Mouse (Mus musculus) midbrain, embryonic 10.5 days (tissue): Measurements from ENCODE around the gene Gprc5c. TPM values are rescaled to one million over a fixed set of nuclear protein-coding genes. Genes with fewer than 3 reads are reported as not detected.

Experiments used
- DNase-seq: peaks from one replicate; pipeline ENCODE4 v3.0.0-alpha.2; 2017; ENCODE audit warnings: low spot score
- H3K27ac ChIP-seq: fragments of 300-500 bp; sonication (generic); replicated peaks from 2 replicates; pipeline ENCODE4 v1.5.1; 2016; ENCODE audit warnings: mild to moderate bottlenecking
- H3K27me3 ChIP-seq: fragments of 300-500 bp; sonication (generic); 2 replicates; pipeline ENCODE4 v1.6.1; 2016; ENCODE audit warnings: low read depth, mild to moderate bottlenecking; ENCODE audit not compliant: poor library complexity, severe bottlenecking
- H3K36me3 ChIP-seq: fragments of 300-500 bp; sonication (generic); 2 replicates; pipeline ENCODE4 v1.6.1; 2016; ENCODE audit warnings: mild to moderate bottlenecking, moderate library complexity
- H3K4me1 ChIP-seq: fragments of 300-500 bp; sonication (generic); 2 replicates; pipeline ENCODE4 v1.6.1; 2016
- H3K4me3 ChIP-seq: fragments of 300-500 bp; sonication (generic); 2 replicates; pipeline ENCODE4 v1.5.1; 2016; ENCODE audit warnings: mild to moderate bottlenecking, moderate library complexity
- H3K9me3 ChIP-seq: fragments of 300-500 bp; sonication (generic); replicated peaks from 2 replicates; pipeline ENCODE4 v1.6.1; 2016; ENCODE audit warnings: mild to moderate bottlenecking
- WGBS: fragments of 180-500 bp; shearing (Covaris S2); methylation state at CpG from one replicate; pipeline ENCODE4 v1.1.7; 2016; 5-methylcytosine and 5-hydroxymethylcytosine counted together
- polyA plus RNA-seq: library from polyadenylated mRNA; unstranded; fragments of >200 nt; fragmentation: Nextera tagmentation; extraction: Ambion mirVana; gene quantifications from 2 replicates; pipeline ENCODE4 v1.2.1, GENCODE M21; 2016

Gene Gprc5c
- polyA plus RNA-seq, 1 experiment from 2014 or later, result 19.0 TPM

DNA sequence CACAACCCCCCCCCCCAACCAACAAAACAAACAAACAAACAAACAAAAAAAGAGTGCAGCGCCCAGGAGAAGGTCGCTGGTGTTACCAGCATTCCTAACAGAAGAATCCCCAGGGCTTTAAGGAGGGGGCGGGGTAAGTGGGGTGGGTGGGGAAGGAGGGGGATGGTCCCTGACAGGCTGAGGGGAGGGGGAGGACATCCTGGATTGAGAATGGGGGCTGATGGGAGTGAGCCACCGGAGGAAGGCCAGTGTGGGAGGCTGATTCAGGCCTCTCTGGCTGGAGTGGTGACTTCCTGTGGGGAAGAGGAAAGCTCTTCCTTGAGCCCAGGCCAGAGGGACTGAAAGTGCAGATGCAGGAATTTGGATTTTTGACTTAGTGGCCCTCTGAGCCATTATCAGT, 4.6 kb upstream of the Gprc5c start:
- no peaks in the 10 kb centered on the region for H3K36me3 ChIP-seq
- peaks cover 43% of the 10 kb centered on the region for H3K4me1 ChIP-seq

DNA sequence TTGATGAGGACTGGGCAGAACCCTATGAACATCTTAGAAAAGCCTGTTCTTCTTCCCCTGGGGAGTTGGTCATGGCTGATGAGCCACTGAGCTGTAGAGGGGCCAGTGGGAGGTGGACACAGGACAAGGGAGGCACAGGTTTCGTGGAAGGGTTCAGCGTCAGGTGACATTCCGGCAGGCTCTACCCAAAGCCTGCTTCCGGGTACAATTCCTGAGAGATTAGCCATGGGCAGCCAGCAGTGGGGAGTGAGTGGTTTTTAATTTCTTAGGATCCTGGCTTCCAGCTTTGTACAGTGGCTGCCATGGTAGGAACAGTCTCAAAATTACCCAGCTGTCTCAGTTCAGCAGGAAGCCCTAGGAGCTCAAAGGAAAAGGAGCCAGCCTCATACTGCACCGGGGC, 3.9 kb upstream of the Gprc5c start:
- H3K9me3 ChIP-seq, result 0 out of 2 replicates have a peak, but pooled peaks cover 2% of the 10 kb centered on the region
- H3K4me3 ChIP-seq, result no peak overlapping the region
- no peak for DNase-seq
- 88% methylated on average over 5 of the region's 5 CpGs for WGBS
- no peaks in the 10 kb centered on the region for H3K36me3 ChIP-seq
- peaks cover 50% of the 10 kb centered on the region for H3K4me1 ChIP-seq
- H3K27me3 ChIP-seq, result peaks cover 46% of the 10 kb centered on the region
- H3K27ac ChIP-seq, result no peak overlapping the region

More for the DNA sequence above, 4.6 kb upstream of the Gprc5c start:
- 84% methylated on average over 4 of the region's 4 CpGs for WGBS
- Histone ChIP-seq H3K9me3 (peaks cover 9% of the 10 kb centered on the region), H3K4me3 (no peak overlapping the region), H3K27ac (peak overlapping the region; percentile 23; the same call in 1 of the 2 replicates), H3K27me3 (peaks cover 40% of the 10 kb centered on the region)
- no peak for DNase-seq

- H3K27me3 ChIP-seq, result peaks cover 72% of the 10 kb centered on the region
- no peak overlapping the region for H3K27ac ChIP-seq
- DNase-seq, result no peak
- no peak overlapping the region for H3K4me3 ChIP-seq
- no peaks in the 10 kb centered on the region for H3K9me3 ChIP-seq
- no peaks in the 10 kb centered on the region for H3K36me3 ChIP-seq
- H3K4me1 ChIP-seq, result peaks cover 54% of the 10 kb centered on the region
- WGBS, result 2% methylated on average over 2 of the region's 2 CpGs
These were observed 1.4 kb upstream of the Gprc5c start for GRCm38 (mm10) chr11:114849572-114849971.

- Histone ChIP-seq H3K27ac (no peak overlapping the region), H3K9me3 (no peaks in the 10 kb centered on the region), H3K36me3 (no peaks in the 10 kb centered on the region), H3K4me1 (peaks cover 49% of the 10 kb centered on the region), H3K4me3 (peak overlapping the region; percentile 73), H3K27me3 (peaks cover 77% of the 10 kb centered on the region)
- DNase-seq, result no peak
- WGBS, result 12% methylated on average over 5 of the region's 5 CpGs
These were observed 893 bp upstream of the Gprc5c start for GRCm38 (mm10) chr11:114850066-114850451.

DNA sequence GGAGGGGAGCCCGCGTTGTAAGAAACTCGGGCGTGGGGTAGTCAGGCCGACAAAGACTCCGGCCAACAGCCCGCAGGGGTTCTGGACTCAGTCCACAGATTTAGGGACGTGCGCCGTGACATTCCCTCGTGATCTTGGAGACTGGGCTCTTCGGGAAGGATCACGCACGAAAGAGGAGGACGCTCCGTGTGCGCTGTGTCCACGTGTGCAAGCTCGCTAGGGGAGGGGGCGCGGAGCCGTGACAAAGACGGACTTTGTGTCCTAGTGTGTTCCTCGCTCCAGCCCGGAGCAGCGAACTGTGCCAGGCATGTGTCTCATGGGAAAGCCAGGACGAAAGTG, 286 bp downstream of the Gprc5c start:
- H3K27ac ChIP-seq, result peak overlapping the region; percentile 77

DNA sequence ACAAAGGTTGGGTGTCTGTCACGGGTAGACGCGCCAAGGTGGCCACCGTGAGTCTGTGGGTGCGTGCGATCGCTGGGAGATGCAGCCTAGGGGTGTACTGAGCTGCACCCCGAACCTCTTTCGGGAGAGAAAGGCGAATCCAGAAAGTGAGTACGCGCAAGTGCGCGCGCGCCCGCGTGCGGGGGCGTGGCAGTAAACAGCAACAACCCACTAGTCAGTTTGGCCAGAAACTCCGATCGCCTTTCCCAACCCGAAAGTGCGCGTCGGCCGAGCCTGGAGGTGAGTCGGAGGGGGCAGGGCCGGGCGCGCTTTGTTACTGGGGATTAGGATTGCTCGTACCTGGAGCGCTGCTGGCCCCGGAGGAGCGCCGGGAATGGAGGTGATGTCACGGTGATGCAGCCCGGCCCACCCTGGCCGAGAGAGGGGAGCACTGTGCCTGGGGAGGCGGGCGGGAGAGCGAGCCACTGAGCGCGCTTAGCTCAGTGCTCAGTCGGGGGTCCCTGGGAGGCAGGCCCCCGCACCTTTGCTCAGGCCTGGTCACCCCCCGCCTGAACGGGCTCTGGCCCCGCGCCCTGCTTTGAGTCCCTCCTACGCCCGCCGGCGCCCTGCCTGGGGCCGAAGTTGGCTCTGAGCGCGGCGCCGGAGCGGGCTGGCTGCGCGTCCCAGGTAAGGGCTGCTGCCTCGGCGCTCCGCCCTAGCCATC, 807 bp downstream of the Gprc5c start:
- H3K36me3 ChIP-seq, result no peaks in the 10 kb centered on the region
- WGBS, result under 1% methylated on average over 65 of the region's 65 CpGs
- DNase-seq, result peak; percentile 63
- peaks cover 78% of the 10 kb centered on the region for H3K27me3 ChIP-seq
- peak overlapping the region; percentile 73 for H3K4me3 ChIP-seq
- peak overlapping the region; percentile 77 for H3K27ac ChIP-seq
- H3K4me1 ChIP-seq, result peaks cover 45% of the 10 kb centered on the region
- H3K9me3 ChIP-seq, result no peaks in the 10 kb centered on the region

More for the DNA sequence above, 286 bp downstream of the Gprc5c start:
- DNase-seq, result peak; percentile 43
- H3K4me3 ChIP-seq, result peak overlapping the region; percentile 73
- peaks cover 48% of the 10 kb centered on the region for H3K4me1 ChIP-seq
- no peaks in the 10 kb centered on the region for H3K36me3 ChIP-seq
- peaks cover 78% of the 10 kb centered on the region for H3K27me3 ChIP-seq
- WGBS, result under 1% methylated on average over 27 of the region's 27 CpGs
- no peaks in the 10 kb centered on the region for H3K9me3 ChIP-seq

- DNase-seq, result peak; percentile 52
These were observed 1.6 kb downstream of the Gprc5c start for GRCm38 (mm10) chr11:114852311-114853173.

GRCm38 (mm10) chr11:114853174-114853838, 2.4 kb downstream of the Gprc5c start:
- DNase-seq, result no peak
- H3K27ac ChIP-seq, result peak overlapping the region; percentile 77; the same call in 1 of the 2 replicates
- 11% methylated on average over 7 of the region's 7 CpGs for WGBS
- H3K4me1 ChIP-seq, result peaks cover 45% of the 10 kb centered on the region
- peak overlapping the region; percentile 73 for H3K4me3 ChIP-seq
- no peaks in the 10 kb centered on the region for H3K36me3 ChIP-seq
- no peaks in the 10 kb centered on the region for H3K9me3 ChIP-seq
- H3K27me3 ChIP-seq, result peaks cover 67% of the 10 kb centered on the region

More at GRCm38 (mm10) chr11:114852311-114853173, 1.6 kb downstream of the Gprc5c start:
- Histone ChIP-seq H3K36me3 (no peaks in the 10 kb centered on the region), H3K27ac (peak overlapping the region; percentile 77), H3K9me3 (no peaks in the 10 kb centered on the region), H3K27me3 (peaks cover 74% of the 10 kb centered on the region), H3K4me3 (peak overlapping the region; percentile 73), H3K4me1 (peaks cover 45% of the 10 kb centered on the region)
- under 1% methylated on average over 40 of the region's 40 CpGs for WGBS

- H3K27ac ChIP-seq, result no peak overlapping the region
- H3K9me3 ChIP-seq, result 0 out of 2 replicates have a peak, but pooled peaks cover 3% of the 10 kb centered on the region
- 82% methylated on average over 6 of the region's 6 CpGs for WGBS
- peaks cover 3% of the 10 kb centered on the region; the same call in 1 of the 2 replicates for H3K36me3 ChIP-seq
- peaks cover 56% of the 10 kb centered on the region for H3K27me3 ChIP-seq
- no peak overlapping the region for H3K4me3 ChIP-seq
- DNase-seq, result no peak
- peaks cover 40% of the 10 kb centered on the region for H3K4me1 ChIP-seq
These were observed 3.6 kb downstream of the Gprc5c start for GRCm38 (mm10) chr11:114854581-114854980.

GRCm38 (mm10) chr11:114856125-114856524, 5.2 kb downstream of the Gprc5c start:
- DNase-seq, result no peak
- Histone ChIP-seq H3K27me3 (peaks cover 40% of the 10 kb centered on the region), H3K4me3 (no peak overlapping the region), H3K9me3 (0 out of 2 replicates have a peak, but pooled peaks cover 3% of the 10 kb centered on the region), H3K27ac (no peak overlapping the region), H3K4me1 (peaks cover 25% of the 10 kb centered on the region), H3K36me3 (peaks cover 3% of the 10 kb centered on the region; the same call in 1 of the 2 replicates)
- 93% methylated on average over 5 of the region's 5 CpGs for WGBS

DNA sequence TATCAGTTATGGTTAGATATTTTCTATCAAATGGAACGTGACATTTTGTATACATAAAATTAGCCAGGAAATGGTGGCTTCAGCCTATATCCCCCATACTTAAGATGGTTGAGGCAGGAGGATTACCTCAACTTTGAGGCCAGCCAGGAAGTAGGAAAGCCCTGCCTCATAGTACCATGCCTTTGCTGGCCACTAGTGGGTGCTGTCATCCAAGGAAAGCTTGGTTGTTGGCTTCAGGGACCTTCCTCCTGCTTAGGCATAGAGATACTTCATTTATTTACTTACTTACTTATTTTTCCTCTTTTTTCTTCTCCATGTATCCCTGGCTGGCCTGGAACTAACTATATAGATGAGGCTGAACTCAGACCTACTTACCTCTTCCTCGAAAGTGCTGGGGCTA, 7.7 kb downstream of the Gprc5c start:
- Histone ChIP-seq H3K4me1 (no peaks in the 10 kb centered on the region), H3K36me3 (peaks cover 3% of the 10 kb centered on the region; the same call in 1 of the 2 replicates), H3K27me3 (peaks cover 15% of the 10 kb centered on the region), H3K9me3 (0 out of 2 replicates have a peak, but pooled peaks cover 3% of the 10 kb centered on the region), H3K27ac (no peak overlapping the region), H3K4me3 (no peak overlapping the region)
- DNase-seq, result no peak
- WGBS, result 98% methylated on average over 2 of the region's 2 CpGs

- DNase-seq, result no peak
- no peak overlapping the region for H3K4me3 ChIP-seq
- 0 out of 2 replicates have a peak, but pooled peaks cover 3% of the 10 kb centered on the region for H3K9me3 ChIP-seq
- 90% methylated on average over 2 of the region's 2 CpGs for whole genome bisulfite sequencing
- H3K27ac ChIP-seq, result no peak overlapping the region
- H3K36me3 ChIP-seq, result peaks cover 5% of the 10 kb centered on the region; the same call in 1 of the 2 replicates
- no peaks in the 10 kb centered on the region for H3K27me3 ChIP-seq
- H3K4me1 ChIP-seq, result peaks cover 1% of the 10 kb centered on the region; the same call in 1 of the 2 replicates
These were observed 10.1 kb downstream of the Gprc5c start for GRCm38 (mm10) chr11:114861057-114861456.
